Mouse (Mus musculus) myocyte (in vitro differentiated cells): ENCODE measurements around the gene Glrx2.
"Not testable (repeated sequence)": the region's sequence is repeated elsewhere in the genome, so short reads cannot be mapped to it uniquely, and the experiment has no call there.

Experiments used
- MYOD1 ChIP-seq, 3 experiments: IDR thresholded peaks; one replicate each; pipeline ENCODE4 v1.6.1; 2011; ENCODE audit warnings: control low read depth in 2 of 3, low read depth in 2 of 3, mild to moderate bottlenecking in 2 of 3, moderate library complexity in 1 of 3; ENCODE audit not compliant: insufficient read length in 2 of 3, control insufficient read depth in 1 of 3
- POLR2A ChIP-seq: IDR thresholded peaks from one replicate; pipeline ENCODE4 v1.6.1; 2011; ENCODE audit warnings: low read depth, mild to moderate bottlenecking, control low read depth, moderate library complexity; ENCODE audit not compliant: insufficient read length

- not testable (repeated sequence) for TF ChIP-seq POLR2A; MYOD1 (IDR thresholded peaks at IDR 0.05; ENCODE audit: control insufficient read depth in 1 of 3, insufficient read length in 2 of 3, low read depth in 2 of 3)
Measured at GRCm38 (mm10) chr1:143716038-143716437, at the start of gene Glrx2.
